Mouse (Mus musculus): ENCODE results near the gene Lpgat1.

Gene Lpgat1

DNA sequence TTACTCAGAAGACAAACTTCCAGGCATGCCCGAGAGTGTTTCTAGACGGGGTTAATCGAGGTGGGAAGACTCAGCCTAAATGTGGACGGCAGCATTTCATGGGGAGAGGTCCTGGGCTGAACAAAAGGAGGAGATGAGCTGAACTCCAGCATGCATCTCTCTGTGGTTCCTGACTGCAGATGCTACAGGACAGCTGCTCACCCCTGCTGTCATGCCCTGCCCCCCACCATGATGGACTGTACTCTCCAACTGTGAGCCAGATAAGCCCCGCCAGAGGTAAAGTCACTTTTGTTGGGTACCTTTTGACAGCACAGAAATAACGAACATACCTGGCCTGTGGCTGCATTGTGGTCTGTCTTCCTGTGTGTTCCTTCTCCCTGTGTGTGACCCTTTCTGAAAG is 88.2 kb downstream of the Lpgat1 start:
- no peak for DNase-seq (ENCODE audit: low read depth, low spot score)

DNA sequence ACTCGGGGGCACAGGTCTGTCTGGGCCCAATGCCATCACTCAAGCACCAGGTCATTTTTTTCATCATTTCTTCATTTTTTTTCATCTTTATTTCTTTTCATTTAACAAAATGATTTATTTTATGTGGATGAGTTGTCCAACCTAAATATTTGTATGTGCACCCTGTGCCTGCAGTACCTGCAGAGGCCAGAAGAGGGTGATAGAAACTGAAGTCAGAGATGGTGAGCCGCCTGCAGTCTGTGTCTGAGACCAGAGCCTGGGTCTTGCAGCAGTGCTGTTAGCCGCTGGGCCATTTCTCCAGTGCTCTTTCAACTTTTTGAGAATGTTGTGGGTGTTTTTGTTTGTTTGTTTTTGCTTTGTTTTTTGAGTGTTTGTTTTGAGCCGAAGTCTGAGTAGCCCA is 89.1 kb downstream of the Lpgat1 start:
- peak; percentile 21 for DNase-seq (ENCODE audit: low read depth, low spot score)

DNA sequence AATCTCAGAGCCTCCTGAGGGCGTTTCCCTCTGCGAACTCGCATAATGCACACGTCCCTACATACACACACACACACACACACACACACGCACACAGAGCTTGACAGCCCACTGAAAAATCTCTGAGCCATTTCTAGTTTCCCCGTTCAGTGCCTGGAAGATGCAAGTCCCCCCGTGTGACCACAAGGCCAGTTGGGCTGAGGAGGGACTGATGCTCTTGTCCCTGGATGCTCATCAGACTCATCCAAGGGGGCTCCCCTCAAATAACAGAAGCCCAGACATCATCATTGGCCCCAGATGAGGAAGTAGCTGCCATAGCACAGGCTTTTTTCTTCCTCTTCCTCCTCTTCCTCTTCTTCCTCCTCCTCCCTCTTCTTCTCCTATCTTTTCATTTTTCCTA is 90.3 kb downstream of the Lpgat1 start:
- DNase-seq (ENCODE audit: low read depth, low spot score), result no peak

DNA sequence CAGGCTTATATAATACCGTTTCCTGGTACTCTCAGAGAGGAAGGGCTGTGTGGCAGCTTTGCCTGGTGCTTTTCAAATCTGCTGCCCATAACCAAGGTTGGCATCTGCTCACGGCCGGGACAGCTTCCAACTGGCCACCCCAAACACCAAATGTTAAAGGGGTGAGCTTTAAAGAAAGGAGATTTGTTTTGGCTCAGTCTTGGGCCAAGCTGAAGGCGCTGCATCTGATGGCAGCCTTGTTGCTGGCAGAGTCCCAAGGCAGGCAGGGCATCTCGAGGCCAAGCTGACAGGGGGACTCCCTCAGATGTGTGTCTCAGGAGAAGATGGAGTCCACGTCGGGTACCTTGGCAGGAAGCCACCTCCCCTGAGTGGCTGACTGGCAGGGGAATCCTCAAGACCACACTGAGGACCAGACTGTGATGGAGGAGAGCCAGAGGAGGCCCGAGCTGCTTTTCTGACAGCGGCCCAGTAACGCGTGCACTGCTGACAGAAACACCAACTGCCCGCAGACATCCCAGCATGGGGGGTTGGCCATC is 91.1 kb downstream of the Lpgat1 start:
- peak; percentile 27 for DNase-seq (ENCODE audit: low read depth, low spot score)

DNA sequence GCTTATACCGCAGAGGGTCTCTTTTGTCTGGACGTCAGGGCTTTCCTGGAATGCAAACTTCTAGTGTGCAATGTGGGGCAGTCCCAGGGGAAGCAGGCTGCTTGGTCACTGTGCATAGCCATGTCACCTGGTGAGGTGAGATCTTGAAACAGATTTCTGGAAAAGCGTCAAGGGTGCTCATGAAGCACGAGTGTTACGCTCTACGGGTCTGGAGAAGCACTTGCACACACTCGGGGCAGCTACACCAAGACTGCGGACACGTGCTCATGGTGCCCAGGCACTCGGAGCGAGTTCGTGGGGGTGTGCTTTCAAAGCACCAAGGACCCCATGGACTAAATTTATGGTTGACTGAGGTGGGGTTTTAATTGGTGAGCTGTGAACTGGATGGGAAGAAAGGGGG is 94.1 kb downstream of the Lpgat1 start:
- DNase-seq (ENCODE audit: low read depth, low spot score), result no peak

DNA sequence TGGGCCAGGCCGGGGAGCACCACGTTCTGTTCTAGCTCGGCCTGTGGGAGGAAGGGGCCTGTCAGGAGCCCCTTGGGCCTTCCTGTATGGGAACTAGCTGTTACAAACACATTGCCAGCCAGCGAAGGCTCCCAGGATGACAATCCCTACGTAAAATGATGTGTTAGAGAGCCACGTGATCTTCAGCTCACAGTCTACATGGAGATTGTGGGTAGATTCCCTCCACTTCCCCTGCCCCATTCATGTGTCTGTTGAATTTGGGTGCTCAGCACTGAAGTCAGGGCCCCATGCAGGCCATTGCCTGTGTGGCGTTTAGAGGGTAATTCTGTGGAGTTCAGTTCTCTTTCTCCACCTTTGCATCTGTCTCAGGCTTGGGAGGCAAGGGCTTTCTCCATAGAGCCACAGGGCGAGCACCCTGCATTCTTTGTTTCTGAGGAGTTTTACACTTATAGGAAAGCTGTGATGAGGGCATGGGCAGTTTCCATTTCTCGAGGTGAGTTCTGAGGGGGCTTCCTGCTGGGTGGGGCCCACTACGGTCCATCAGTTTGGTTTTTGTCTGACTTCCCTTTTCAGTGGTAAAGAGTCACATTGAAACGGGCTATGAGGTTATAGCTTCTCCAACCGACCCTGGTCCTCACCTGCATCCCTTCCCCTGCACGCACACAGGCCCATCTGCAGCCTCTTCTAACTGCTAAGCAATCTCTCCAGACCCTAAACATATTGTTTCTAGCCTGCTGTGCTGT is 95.5 kb downstream of the Lpgat1 start:
- DNase-seq (ENCODE audit: low read depth, low spot score), result no peak

DNA sequence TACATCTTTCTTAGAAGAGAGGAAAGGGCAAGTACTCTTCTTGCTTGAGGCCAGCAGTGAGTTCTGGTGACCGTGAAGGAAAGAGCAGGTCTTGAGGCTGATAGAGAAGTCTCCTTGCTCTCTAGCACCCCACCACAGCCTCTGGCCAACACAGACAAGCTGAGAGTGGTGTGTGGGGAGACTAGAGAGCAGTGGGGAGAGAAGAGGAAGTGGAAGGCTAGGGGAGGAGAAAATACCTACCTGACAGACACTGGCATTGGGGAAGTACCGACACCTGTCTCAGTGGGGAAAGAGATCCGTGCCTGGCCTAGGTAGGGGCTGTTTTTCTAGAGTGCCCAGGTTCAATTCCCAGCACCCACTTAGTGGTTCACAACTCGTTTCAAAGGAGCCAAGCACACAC is 96.6 kb downstream of the Lpgat1 start:
- no peak for DNase-seq (ENCODE audit: low read depth, low spot score)

DNA sequence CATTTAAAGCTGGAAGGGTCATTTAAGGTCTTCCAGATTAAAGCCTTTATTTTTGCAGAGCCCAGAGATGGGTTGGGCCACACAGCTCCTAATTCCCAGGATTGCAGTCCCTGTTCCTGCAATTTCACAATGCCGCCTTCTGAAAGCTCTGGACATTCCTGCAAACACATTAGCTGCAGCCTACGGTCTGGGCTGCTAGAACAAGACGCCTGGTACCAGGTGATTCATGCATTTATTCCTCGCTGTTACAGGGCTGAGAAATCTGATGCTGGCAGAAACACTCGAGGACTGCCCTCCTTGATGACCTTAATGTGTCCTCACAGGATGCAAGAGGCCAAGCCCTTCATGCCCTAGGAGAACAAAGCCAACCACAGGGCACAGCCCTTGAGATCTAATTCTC is 97.3 kb downstream of the Lpgat1 start:
- peak; percentile 28 for DNase-seq (ENCODE audit: low read depth, low spot score)

DNA sequence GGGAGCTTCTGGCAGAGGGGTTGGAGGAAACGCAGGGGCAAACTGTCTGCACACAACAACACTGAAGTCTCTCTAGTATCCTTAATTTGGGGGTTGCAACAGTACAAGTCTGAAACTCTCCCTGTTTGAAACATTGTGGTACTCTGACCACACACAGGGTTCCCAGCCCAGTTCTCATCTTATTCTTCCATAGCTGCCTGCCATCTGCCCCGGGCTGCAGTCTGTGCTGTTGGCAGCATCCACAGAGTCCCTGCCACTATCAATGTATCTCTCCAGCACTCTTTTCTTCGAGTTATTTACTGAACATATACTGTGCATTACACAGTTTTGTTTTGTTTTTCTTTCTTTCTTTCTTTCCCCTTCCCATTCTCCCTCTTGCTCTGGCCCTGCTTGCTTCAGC is 99.0 kb downstream of the Lpgat1 start:
- DNase-seq (ENCODE audit: low read depth, low spot score), result no peak

DNA sequence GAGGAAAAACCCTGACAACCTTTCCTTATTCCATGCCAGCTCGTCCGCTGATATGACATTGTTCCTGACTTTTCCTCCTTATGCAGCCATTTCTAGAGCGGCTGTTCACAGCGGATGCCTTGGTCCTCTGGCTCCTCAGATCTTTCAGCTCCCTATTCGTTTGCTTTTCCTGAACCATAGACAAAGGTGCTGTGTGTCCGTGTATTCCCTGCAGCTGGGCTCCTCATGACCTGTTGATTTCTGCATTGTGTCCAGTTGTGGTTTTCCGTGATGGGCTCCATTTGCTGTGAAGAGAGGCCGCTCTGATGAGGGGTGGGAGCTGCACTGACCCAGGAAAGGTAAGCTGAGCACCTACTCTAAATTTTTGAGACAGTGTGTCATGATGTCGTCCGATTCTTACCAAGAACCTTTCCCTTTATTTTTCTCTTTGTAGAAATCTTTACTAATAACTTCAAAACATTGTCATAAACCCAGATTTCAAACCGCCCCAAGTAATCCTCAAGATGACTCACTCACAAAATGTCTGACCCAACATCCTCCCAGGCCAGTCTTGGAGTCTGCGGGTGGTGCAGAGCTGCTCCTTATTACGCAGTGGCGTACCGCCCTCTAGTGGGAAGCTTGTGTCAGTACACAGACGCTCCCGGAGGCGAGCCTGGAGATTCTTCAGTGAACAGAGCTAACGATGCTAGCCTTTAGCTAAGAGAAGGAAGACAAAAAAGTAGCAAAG is 99.9 kb downstream of the Lpgat1 start:
- peak; percentile 95 for DNase-seq (ENCODE audit: low read depth, low spot score)

DNA sequence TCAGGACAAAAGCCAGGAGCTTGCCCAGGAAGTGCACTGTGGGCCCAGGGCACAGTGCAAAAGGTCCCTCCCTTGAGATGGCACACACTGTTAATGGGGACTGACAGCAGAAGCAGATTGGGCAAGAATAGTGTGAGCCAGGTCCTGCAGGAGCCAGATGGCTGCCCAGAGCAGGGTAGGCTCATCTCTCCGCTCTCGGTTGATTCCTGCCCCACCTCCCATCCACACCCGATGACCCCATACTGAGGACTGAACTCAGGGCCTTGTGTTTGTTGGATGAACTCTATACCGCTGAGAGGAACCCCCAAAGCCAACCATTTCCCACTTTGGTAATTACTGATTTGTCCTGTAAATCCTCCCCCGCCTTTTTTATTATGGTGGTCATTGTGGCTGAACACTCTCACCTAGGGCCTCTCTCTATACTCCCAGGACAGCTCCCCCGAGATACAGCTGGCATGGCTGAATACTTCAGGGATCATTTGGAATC is 100.6 kb downstream of the Lpgat1 start:
- DNase-seq (ENCODE audit: low read depth, low spot score), result no peak

DNA sequence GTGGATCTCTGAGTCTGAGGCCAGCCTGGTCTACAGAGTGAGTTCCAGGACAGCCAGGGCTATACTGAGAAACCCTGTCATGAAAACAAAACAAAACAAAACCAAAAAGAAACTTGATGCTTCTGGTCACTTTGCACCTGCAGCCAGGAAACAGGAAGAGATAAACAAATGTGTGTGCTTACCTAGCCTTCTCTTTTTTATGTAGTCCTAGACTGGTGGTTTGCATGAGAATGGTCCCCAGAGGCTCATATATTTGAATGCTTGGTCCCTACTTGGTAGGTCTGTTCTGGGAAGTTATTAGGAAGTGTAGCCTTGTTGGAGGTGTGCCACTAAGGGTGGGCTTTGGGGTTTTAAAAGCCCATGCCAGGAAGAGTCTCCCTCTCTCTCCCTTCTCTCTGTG is 101.4 kb downstream of the Lpgat1 start:
- DNase-seq (ENCODE audit: low read depth, low spot score), result no peak

DNA sequence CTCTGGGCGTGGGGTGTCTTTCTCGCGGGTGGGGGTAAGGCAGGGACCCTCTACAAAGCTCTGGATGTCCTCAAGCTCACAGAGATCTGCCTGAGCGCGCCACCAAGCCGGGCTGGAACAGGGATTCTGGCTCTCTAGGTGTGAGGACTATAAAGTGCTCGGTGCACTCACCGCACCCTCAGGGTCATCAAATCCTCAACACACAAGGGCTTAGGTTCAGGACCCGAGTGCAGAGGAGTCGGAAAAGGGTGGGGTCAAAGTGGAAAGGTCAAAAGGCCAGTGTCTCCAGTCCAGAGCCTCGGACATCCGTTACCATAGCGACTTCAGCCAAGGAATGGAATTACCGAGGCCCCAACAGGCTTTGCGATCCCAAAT is 103.3 kb downstream of the Lpgat1 start:
- no peak for DNase-seq (ENCODE audit: low read depth, low spot score)

DNA sequence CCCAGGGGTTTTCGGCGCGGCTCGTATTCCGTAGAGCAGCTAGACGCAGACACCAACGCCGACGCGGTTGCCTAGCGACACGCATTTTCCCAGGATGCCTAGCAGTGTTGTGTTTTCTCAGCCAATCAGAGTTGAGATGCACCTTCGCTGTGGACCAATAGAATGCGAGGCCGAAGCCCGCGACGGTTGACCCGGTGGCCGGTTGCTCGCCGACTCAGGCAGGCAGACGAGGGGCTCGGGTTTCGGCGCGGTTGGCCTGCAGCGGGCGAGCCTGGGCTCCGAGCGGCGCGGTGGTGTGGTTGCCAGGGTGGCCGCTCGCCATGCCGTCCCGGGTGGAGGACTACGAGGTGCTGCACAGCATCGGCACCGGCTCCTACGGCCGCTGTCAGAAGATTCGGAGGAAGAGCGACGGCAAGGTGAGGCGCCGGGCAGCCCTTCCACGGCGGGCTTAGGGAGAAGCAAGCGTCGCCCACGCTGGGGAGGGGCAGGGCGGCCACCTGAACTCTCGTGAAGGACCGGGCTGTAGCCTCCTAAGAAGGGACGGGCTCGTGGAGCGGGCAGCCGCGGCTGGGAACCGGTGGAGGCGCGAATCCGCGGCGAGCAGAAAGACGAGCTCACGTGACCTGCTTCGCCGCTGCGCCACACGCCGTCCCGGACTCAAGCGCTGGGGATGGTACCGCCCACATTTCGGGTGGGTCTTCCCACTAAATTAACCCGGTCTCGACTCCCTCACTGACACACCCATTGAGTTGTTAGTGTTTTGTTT is 103.9 kb downstream of the Lpgat1 start, which contains the start of gene Nek2:
TSS of gene Nek2 (plus strand) at position 119 of the 766 bp plus-strand sequence.
- DNase-seq (ENCODE audit: low read depth, low spot score), result peak; percentile 100

DNA sequence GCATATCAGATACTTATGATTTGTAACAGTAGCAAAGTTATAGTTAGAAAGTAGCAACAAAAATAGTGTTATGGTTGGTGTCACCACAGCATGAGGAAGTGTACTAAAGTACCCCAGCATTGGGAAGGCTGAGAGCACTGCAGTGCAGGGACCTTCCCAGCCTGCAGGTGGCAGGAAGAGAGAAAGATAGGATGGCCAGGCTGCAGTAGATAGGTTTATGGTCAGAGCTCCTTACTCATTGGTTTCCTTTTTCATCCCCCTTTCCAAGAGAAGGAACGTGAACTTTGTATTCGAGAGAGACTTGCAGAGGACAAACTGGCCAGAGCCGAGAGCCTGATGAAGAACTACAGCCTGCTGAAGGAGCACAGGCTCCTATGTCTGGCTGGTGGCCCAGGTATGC is 111.5 kb downstream of the Lpgat1 start:
- DNase-seq (ENCODE audit: low read depth, low spot score), result peak; percentile 47

DNA sequence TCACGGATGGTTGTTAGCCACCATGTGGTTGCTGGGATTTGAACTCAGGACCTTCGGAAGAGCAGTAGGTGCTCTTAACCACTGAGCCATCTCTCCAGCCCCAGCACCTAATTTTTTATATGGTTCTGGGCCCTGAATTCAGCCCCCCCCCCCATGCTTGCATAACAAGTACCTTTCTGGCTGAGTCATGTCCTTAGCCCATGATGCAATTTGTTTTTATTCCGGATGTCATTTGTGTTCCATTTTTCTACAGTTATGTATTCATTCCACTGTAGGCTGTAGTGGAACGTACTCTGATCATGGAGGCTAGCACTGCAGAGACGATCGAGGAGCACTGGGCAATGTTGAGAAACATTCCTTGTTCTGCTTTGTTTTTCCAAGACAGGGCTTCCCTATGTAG is 115.8 kb downstream of the Lpgat1 start:
- no peak for DNase-seq (ENCODE audit: low read depth, low spot score)
